Mouse (Mus musculus): ENCODE measurements around the gene Fuz. TPM values are rescaled to one million over a fixed set of nuclear protein-coding genes. Genes with fewer than 3 reads are reported as not detected.
"Not testable (repeated sequence)": the region's sequence is repeated elsewhere in the genome, so short reads cannot be mapped to it uniquely, and the experiment has no call there.

Gene Fuz
- total RNA-seq, 2 experiments from 2014 or later: 16.1 to 18.4 TPM

GRCm38 (mm10) chr7:44860576-44861428 is 35.1 kb upstream of the Fuz start:
- DNase-seq (ENCODE audit: low spot score in 2 of 2): peak; percentile 63 to 82

DNA sequence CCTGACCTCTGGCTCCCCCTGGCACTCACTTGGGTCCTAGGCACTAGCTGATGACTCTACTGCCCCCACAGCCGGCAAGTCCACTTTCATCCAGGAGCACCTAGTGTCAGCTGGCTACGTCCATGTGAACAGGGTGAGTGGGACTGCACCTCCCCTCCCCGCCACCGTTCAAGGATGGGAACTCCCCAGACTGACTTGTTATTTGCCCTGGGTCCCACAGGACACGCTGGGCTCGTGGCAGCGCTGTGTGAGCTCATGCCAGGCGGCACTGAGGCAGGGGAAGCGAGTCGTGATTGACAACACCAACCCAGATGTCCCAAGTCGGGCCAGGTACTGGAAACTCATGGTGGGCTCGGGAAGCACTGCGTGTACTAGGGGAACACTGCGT is 34.5 kb upstream of the Fuz start:
- no peak for DNase-seq (ENCODE audit: low spot score in 2 of 2)

- DNase-seq (ENCODE audit: low spot score in 2 of 2): no peak
Measured at GRCm38 (mm10) chr7:44862434-44862833, 33.4 kb upstream of the Fuz start.

GRCm38 (mm10) chr7:44863210-44863609 is 32.7 kb upstream of the Fuz start:
- DNase-seq (ENCODE audit: low spot score in 2 of 2): no peak

GRCm38 (mm10) chr7:44863982-44864494 is 31.8 kb upstream of the Fuz start:
- DNase-seq (ENCODE audit: low spot score in 2 of 2): no peak

GRCm38 (mm10) chr7:44864595-44865542 is 31.0 kb upstream of the Fuz start:
- no peak for DNase-seq (ENCODE audit: low spot score in 2 of 2)

- peak; percentile 60 to 76 for DNase-seq (ENCODE audit: low spot score in 2 of 2)
Measured at GRCm38 (mm10) chr7:44866276-44867009, 29.4 kb upstream of the Fuz start.

DNA sequence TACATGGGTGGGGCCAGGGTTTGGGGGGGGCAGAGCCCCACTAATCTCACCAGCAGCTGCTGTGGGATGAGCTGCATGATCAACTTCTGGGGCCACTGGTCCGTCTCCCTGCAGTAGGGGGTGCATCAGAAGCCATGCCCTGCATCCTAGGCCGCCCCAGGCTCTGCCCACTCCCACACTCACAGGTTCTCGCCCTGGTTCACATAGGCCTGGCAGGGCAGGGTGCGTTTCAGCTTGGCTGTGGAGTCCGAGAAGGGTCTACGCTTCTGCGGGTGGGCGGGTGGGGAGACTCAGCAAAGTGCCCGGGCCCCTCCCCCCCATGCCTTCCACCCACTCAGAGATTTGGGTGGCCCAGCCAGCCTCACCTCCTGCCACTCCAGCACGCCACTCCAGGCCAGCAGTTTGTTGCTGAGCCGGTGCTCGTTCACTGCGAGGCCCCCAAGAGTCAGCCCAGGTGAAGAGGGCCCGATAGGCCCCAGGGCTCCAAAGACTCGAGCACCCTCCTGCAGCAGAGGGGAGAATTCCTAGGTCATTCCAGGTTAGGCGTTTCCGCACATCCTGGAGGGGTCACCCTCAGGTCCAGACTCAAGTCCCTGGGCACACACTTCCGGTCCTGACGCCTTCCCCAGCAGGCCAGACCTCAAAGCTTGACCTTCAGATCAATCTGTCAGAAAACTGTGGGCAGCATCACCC is 28.7 kb upstream of the Fuz start:
- DNase-seq (ENCODE audit: low spot score in 2 of 2): no peak

- DNase-seq (ENCODE audit: low spot score in 2 of 2): no peak
Measured at GRCm38 (mm10) chr7:44867802-44868201, 28.1 kb upstream of the Fuz start.

- no peak for DNase-seq (ENCODE audit: low spot score in 2 of 2)
Measured at GRCm38 (mm10) chr7:44868465-44868864, 27.4 kb upstream of the Fuz start.

DNA sequence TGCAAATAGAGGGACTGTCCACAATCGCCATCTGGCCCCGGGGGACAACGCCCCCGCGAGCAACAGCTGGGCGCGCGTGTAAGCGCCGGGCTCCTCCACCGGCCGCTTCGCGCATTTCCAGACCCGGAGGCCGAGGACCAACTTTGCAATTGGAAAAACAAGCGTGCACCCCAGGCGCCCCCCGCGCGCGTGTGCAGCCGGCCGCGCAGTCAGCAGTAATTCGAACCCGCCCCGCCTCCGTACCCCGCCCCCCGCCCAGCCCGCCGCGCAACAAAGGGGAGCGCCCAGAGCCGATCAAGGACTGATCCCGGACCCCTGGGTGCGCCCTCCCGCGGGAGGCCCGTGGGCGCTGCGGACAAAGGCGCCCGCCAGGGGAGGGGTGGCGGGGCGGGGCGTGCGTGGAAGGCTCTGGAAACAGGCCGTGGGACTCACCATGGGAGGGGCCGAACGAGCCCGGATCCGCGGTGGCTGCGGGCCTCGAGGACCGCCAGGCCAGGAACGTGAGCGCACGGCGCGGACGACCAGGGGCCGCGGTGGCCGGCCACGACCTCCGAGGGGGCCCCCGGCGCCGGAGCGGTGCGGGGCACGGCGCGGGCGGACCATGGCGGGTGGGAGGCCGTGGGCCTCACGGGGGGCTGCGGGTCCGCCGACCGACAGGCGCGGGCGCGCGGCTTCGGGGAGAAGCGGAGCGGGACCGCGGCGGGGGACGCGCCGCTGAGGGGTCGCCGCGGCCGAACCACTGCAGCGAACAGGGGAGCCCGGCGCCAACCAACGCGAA is 26.8 kb upstream of the Fuz start:
- DNase-seq (ENCODE audit: low spot score in 2 of 2): peak; percentile 70 to 79

DNA sequence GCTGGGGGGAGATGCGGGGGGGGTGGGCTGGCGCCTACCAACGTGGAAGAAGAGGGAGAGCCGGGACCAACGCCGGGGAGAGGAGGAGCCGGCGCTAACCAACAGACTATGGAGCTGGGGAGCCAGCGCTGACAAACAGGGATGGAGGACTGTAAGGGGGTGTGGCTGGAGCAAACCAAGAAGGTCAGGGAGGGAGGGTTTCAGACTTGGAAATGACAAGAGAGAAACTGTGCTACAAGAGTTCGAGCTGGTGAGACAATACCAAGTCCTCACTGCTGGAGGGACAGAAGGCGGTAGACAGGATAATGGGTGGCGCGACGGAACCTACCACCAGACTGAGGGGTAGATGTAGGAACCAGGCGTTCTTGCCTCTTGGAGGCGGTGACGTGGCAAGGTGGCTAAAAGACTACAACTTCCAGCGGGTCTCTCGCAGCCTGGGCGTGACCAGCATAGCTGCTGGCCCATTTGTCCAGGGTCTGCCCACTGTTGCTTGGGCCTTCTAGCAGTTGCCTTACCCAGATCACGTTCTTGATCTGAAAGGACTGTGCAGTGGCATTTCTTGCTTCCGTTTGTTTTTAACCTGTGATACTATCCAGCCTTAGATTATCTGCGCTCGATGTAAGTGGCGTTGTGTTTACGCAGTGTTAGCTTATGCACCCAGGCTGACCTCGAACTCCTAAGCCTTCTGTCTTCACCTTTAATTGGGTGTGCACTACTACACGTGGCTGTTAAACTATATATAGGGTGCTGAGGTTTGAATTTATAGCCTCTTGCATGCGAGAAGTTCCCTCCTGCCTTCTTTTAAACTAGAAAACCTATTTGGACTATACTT is 26.0 kb upstream of the Fuz start, which contains the start of gene Ptov1:
Gene Ptov1, minus strand, starts transcription at position 92 of the 832 bp plus-strand sequence.
- peak; percentile 82 to 91 for DNase-seq (ENCODE audit: low spot score in 2 of 2)

DNA sequence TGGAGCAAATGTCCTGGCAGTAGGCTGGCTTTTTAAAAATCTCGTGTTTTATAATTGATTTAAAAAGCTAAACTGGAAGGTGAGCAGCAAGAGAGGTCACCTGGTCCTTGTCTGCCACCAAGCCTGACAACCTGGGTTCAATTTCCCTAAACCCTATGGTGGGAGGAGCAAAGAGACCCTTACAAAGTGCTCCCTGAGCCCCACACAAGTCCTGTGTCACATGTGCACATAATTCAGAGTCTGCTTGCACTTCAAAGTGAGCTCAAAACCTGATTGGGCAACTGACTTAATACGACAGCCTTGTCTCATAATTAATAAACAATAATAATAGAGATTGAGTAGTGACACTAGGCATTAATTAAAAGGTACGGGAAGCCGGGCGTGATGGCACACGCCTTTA is 25.3 kb upstream of the Fuz start:
- no peak for DNase-seq (ENCODE audit: low spot score in 2 of 2)

DNA sequence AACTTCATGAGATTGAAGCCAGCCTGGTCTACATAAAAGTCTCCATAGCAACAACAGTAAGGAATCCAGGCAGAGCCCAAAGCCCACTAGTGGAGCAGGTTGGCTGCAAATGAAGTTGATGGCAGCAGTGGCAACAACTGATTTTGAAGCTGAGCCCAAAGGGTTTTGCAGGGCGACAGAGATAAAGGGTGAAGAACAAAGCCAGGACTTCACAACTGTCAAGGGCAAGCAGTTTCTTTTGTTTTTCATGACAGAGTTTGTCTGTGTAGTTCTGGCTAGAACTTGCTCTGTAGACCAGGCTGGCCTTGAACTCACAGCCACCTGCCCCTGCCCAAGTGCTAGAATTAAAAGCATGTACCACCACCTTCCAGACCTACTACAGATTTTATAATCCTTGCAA is 24.7 kb upstream of the Fuz start:
- DNase-seq (ENCODE audit: low spot score in 2 of 2): no peak

DNA sequence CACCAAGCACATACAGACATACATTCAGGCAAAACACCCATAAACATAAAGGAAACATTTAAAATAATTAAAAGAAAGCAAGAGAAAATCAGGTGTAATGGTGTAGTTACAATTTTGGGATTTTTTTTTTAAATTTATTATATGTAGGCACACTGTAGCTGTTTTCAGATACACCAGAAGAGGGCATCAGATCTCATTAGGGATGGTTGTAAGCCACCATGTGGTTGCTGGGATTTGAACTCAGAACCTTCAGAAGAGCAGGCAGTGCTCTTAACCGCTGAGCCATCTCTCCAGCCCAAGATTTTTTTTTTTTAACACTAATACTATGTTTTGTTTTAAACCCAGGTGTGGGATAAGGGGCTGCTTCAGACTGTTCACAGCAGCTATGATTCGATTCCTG is 24.1 kb upstream of the Fuz start:
- not testable (repeated sequence) for DNase-seq (ENCODE audit: low spot score in 2 of 2)

DNA sequence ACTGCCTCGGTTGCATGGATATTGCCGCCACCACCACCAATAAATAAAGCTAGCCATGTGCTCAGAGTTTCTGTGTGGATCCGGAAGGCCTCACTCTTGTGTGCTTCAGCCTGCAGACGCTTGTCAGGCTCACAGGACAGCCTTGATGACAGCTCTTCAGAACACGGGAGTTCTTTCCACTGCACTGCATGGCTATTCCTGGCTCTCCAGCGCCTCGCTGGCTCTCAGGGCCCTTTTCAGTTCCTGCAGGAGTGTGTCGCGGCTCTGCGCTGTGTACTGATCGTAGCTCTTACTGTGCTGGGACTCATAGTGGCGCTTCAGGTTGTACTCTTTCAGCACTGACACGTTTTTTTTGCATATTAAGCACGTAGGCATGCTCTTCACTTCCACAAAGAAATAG is 18.0 kb upstream of the Fuz start:
- no peak for DNase-seq (ENCODE audit: low spot score in 2 of 2)

GRCm38 (mm10) chr7:44883036-44883435 is 12.8 kb upstream of the Fuz start:
- no peak for DNase-seq (ENCODE audit: low spot score in 2 of 2)

- no peak for DNase-seq (ENCODE audit: low spot score in 2 of 2)
Measured at GRCm38 (mm10) chr7:44884637-44885036, 11.2 kb upstream of the Fuz start.

DNA sequence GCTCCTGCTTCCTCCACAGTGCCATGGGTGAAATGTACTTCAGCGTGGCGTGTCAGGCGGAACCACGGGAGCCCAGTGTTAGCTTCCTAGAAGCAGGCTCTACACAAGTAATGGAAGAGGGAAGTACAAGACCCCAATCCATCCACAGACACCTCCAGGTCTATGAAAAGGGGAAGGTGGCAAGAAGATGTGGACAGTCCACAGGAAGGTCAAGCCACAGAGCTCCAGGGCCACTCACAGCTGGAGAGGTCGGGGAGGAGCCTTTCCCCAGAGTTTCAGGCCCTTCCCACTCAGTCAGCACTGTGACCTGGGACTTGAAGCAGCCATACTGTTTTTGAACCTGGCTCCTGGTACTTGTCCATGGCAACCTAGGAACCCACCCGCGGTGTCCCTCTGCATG is 8.9 kb upstream of the Fuz start:
- no peak for DNase-seq (ENCODE audit: low spot score in 2 of 2)

Measured in gastrocnemius, postnatal 4 days (tissue).